ENCODE assay signal across 23 mouse cellular contexts in genomic region chr7:125989969-125990368, GRCm38 (mm10).
A peak's percentile ranks its signal among the peaks of the same experiment; 100 is the strongest.
DNase-seq lines count a peak whose midpoint lies in the region; ATAC-seq and TF ChIP-seq lines count a peak whose summit lies in the region.
"Had no signal": no experiment of that assay in that cellular context is flagged by ENCODE, and none has a peak within 500 bp of the region (broad histone marks: within the 10 kb centered on the region; RNA-seq: fewer than 3 reads in every experiment).

No protein-coding gene starts in this region.

- H3K9ac ChIP-seq in kidney, embryonic 14.5 days (ENCODE audit: low read depth, low read length) = no peak overlapping the region
- H3K9ac ChIP-seq: forebrain, embryonic 13.5 days; limb, embryonic 13.5 days; liver, embryonic 12.5 days; neural tube, embryonic 15.5 days had no signal

- H3K9me3 ChIP-seq in heart, embryonic 10.5 days = no peaks in the 10 kb centered on the region
- no peaks in the 10 kb centered on the region for H3K9me3 ChIP-seq in kidney, embryonic 14.5 days (ENCODE audit: control insufficient read depth, low read length)
- H3K9me3 ChIP-seq: forebrain, embryonic 13.5 days; limb, embryonic 13.5 days; liver, embryonic 12.5 days; neural tube, embryonic 15.5 days had no signal

- H3K4me1 ChIP-seq in heart, embryonic 10.5 days = peaks cover 40% of the 10 kb centered on the region
- H3K4me1 ChIP-seq in kidney, adult 2 months (ENCODE audit: control insufficient read depth, insufficient read depth, low read length) = no peaks in the 10 kb centered on the region
- no peaks in the 10 kb centered on the region for H3K4me1 ChIP-seq in kidney, embryonic 14.5 days (ENCODE audit: control insufficient read depth, insufficient read depth, low read length)
- H3K4me1 ChIP-seq: limb, embryonic 13.5 days; liver, embryonic 12.5 days had no signal

- no peak overlapping the region for H3K4me2 ChIP-seq in kidney, embryonic 14.5 days (replicated peaks; ENCODE audit: low read depth, low read length)
- H3K4me2 ChIP-seq: forebrain, embryonic 13.5 days; limb, embryonic 13.5 days; liver, embryonic 12.5 days; midbrain, embryonic 11.5 days; neural tube, embryonic 15.5 days had no signal

- 0 out of 2 replicates have a peak overlapping the region, but pooled peaks have one; percentile 30 for H3K27ac ChIP-seq in heart, embryonic 10.5 days
- no peak overlapping the region for H3K27ac ChIP-seq in kidney, adult 2 months (ENCODE audit: insufficient read depth, low read depth, low read length)
- H3K27ac ChIP-seq in kidney, embryonic 14.5 days (ENCODE audit: low read depth, low read length) = no peak overlapping the region
- H3K27ac ChIP-seq: forebrain, embryonic 13.5 days; heart, adult 2 months; kidney, postnatal 0 days; limb, embryonic 13.5 days; liver, embryonic 12.5 days; neural tube, embryonic 15.5 days had no signal

- no peaks in the 10 kb centered on the region for H3K36me3 ChIP-seq in heart, embryonic 10.5 days
- no peaks in the 10 kb centered on the region for H3K36me3 ChIP-seq in kidney, adult 2 months (ENCODE audit: control insufficient read depth, insufficient read depth, low read length)
- H3K36me3 ChIP-seq in kidney, embryonic 14.5 days (ENCODE audit: control insufficient read depth, insufficient read depth, low read length) = no peaks in the 10 kb centered on the region
- H3K36me3 ChIP-seq: limb, embryonic 13.5 days; liver, embryonic 12.5 days; neural tube, embryonic 15.5 days had no signal

- TF ChIP-seq CTCF in kidney, adult 2 months (conservative IDR thresholded peaks at IDR 0.05; ENCODE audit: insufficient read depth, insufficient read length, low read depth, low read length) = no peak

- no peak for ATAC-seq in kidney, embryonic 14.5 days (ENCODE audit: low FRiP score, low TSS enrichment)
- ATAC-seq: activated CD4-positive, CD25-positive, alpha-beta regulatory T cell, adult 4 months; forebrain, embryonic 13.5 days; liver, embryonic 12.5 days had no signal

- TF ChIP-seq POLR2A in kidney, adult 2 months (IDR thresholded peaks at IDR 0.05; ENCODE audit: low read depth, low read length) = no peak

- peak; percentile 54 to 74 for DNase-seq in cerebellum, postnatal 10 days
- no peak for DNase-seq in cerebellum, adult 11-12 months
- no peak for DNase-seq in heart, embryonic 10.5 days (ENCODE audit: low spot score)
- no peak for DNase-seq in heart, postnatal 4 days
- DNase-seq in kidney, adult 2 months = peak; percentile 75
- peak; percentile 37 to 69 for DNase-seq in kidney, postnatal 36 days
- DNase-seq in thymus, postnatal 14 days = no peak
- DNase-seq: adrenal gland, postnatal 10 days; cerebellum, adult 9-10 months; heart, adult 2 months; lung, adult 18-20 months; lung, postnatal 10 days; right cerebral cortex, adult 18-20 months; thymus, adult 18-20 months; thymus, postnatal 4 days had no signal

- no peak overlapping the region for H3K4me3 ChIP-seq in heart, embryonic 10.5 days
- H3K4me3 ChIP-seq in kidney, adult 2 months (ENCODE audit: insufficient read depth, low read depth, low read length) = no peak overlapping the region
- H3K4me3 ChIP-seq in kidney, embryonic 14.5 days (ENCODE audit: low read length) = no peak overlapping the region
- H3K4me3 ChIP-seq: forebrain, embryonic 13.5 days; heart, adult 2 months; limb, embryonic 13.5 days; liver, embryonic 12.5 days; neural tube, embryonic 15.5 days had no signal

- H3K27me3 ChIP-seq in heart, embryonic 10.5 days (ENCODE audit: insufficient read depth, poor library complexity, severe bottlenecking) = no peaks in the 10 kb centered on the region
- H3K27me3 ChIP-seq in kidney, adult 2 months (replicated peaks; ENCODE audit: control insufficient read depth, insufficient read depth, low read length) = no peaks in the 10 kb centered on the region
- no peaks in the 10 kb centered on the region for H3K27me3 ChIP-seq in kidney, embryonic 14.5 days (ENCODE audit: control insufficient read depth, insufficient read depth, low read length)
- H3K27me3 ChIP-seq: limb, embryonic 13.5 days; neural tube, embryonic 15.5 days had no signal

- WGBS in heart, embryonic 10.5 days = 80% methylated on average over 7 of the region's 7 CpGs
- WGBS in kidney, adult 2 months = 33% methylated on average over 7 of the region's 7 CpGs
- WGBS in kidney, embryonic 14.5 days = 72% methylated on average over 7 of the region's 7 CpGs

Comparison
In these comparisons a context has a peak if more than half of its experiments do, and no peak if none do; other contexts are left out.
1. DNase-seq: peak in cerebellum, postnatal 10 days (2 of 2), kidney, adult 2 months (single experiment) and kidney, postnatal 36 days (2 of 2); none in cerebellum, adult 11-12 months (single experiment), heart, embryonic 10.5 days (single experiment), heart, postnatal 4 days (single experiment) and thymus, postnatal 14 days (single experiment).